Mouse (Mus musculus): ENCODE results near the gene Kirrel3. TPM values are rescaled to one million over a fixed set of nuclear protein-coding genes. Genes with fewer than 3 reads are reported as not detected.
A peak's percentile ranks its signal among the peaks of the same experiment; 100 is the strongest.

The Kirrel3 gene
- polyA plus RNA-seq, 1 experiment from 2014 or later: 3.5 TPM

- H3K27me3 ChIP-seq (replicated peaks): no peaks in the 10 kb centered on the region
- H3K4me3 ChIP-seq (replicated peaks): no peak overlapping the region
- H3K4me2 ChIP-seq: no peak overlapping the region
- no peak for ATAC-seq (ENCODE audit: insufficient read depth, low FRiP score, low read depth)
- no peaks in the 10 kb centered on the region for H3K4me1 ChIP-seq
- H3K9ac ChIP-seq: no peak overlapping the region
- no peak overlapping the region for H3K27ac ChIP-seq
- no peaks in the 10 kb centered on the region for H3K9me3 ChIP-seq
- 71% methylated on average over 2 of the region's 2 CpGs for WGBS
- H3K36me3 ChIP-seq: no peaks in the 10 kb centered on the region
Observed at GRCm38 (mm10) chr9:34478494-34478893, 7.2 kb upstream of the Kirrel3 start.

- H3K36me3 ChIP-seq: no peaks in the 10 kb centered on the region
- WGBS: 64% methylated on average over 2 of the region's 2 CpGs
Observed at GRCm38 (mm10) chr9:34483236-34483635, 2.5 kb upstream of the Kirrel3 start.

GRCm38 (mm10) chr9:34484665-34485064, 1.0 kb upstream of the Kirrel3 start:
- 66% methylated on average over 6 of the region's 6 CpGs for WGBS
- Histone ChIP-seq H3K36me3 (no peaks in the 10 kb centered on the region), H3K9ac (no peak overlapping the region), H3K9me3 (no peaks in the 10 kb centered on the region), H3K27ac (no peak overlapping the region), H3K4me2 (no peak overlapping the region), H3K4me3 (replicated peaks) (no peak overlapping the region), H3K27me3 (replicated peaks) (peaks cover 20% of the 10 kb centered on the region), H3K4me1 (peaks cover 15% of the 10 kb centered on the region)
- ATAC-seq (ENCODE audit: insufficient read depth, low FRiP score, low read depth): no peak

More at GRCm38 (mm10) chr9:34483236-34483635, 2.5 kb upstream of the Kirrel3 start:
- no peak for ATAC-seq (ENCODE audit: insufficient read depth, low FRiP score, low read depth)
- peaks cover 9% of the 10 kb centered on the region for H3K4me1 ChIP-seq
- no peak overlapping the region for H3K9ac ChIP-seq
- H3K4me2 ChIP-seq: no peak overlapping the region
- H3K4me3 ChIP-seq (replicated peaks): no peak overlapping the region
- H3K27ac ChIP-seq: no peak overlapping the region
- no peaks in the 10 kb centered on the region for H3K9me3 ChIP-seq
- peaks cover 16% of the 10 kb centered on the region for H3K27me3 ChIP-seq (replicated peaks)

DNA sequence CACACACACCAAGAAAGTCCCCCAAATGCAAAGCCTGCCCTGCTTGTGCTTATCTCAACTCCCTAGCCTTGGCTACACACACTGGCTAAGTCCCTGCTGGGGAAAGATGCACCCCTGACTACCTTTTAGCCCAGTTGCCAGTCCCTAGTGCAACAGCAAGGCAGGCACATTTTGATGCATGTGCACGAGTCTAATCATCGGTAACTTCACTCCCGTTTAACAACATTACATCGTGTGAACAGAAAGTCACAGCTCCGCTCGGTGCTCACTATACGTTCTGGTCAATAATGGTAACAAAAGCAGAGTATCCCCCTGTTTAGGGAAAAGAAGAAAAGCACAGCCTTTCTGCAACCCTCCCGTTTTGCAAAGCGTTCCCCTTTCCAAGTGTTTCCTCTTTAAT, 2.6 kb downstream of the Kirrel3 start:
- H3K4me1 ChIP-seq: peaks cover 16% of the 10 kb centered on the region
- no peak for ATAC-seq (ENCODE audit: insufficient read depth, low FRiP score, low read depth)
- H3K27ac ChIP-seq: no peak overlapping the region
- H3K36me3 ChIP-seq: no peaks in the 10 kb centered on the region
- WGBS: 1% methylated on average over 9 of the region's 9 CpGs
- peak overlapping the region; percentile 93 for H3K4me2 ChIP-seq
- no peak overlapping the region for H3K9ac ChIP-seq
- H3K4me3 ChIP-seq (replicated peaks): peak overlapping the region; percentile 60
- peaks cover 41% of the 10 kb centered on the region for H3K27me3 ChIP-seq (replicated peaks)
- no peaks in the 10 kb centered on the region for H3K9me3 ChIP-seq

- WGBS: under 1% methylated on average over 53 of the region's 53 CpGs
- no peaks in the 10 kb centered on the region for H3K36me3 ChIP-seq
- no peak for ATAC-seq (ENCODE audit: insufficient read depth, low FRiP score, low read depth)
- H3K27me3 ChIP-seq (replicated peaks): peaks cover 41% of the 10 kb centered on the region
- H3K4me2 ChIP-seq: peak overlapping the region; percentile 93
- H3K4me1 ChIP-seq: peaks cover 16% of the 10 kb centered on the region
- peak overlapping the region; percentile 60 for H3K4me3 ChIP-seq (replicated peaks)
- H3K9ac ChIP-seq: peak overlapping the region; percentile 37; the same call in 1 of the 2 replicates
- no peaks in the 10 kb centered on the region for H3K9me3 ChIP-seq
- H3K27ac ChIP-seq: no peak overlapping the region
Observed at GRCm38 (mm10) chr9:34488700-34489315, 3.1 kb downstream of the Kirrel3 start.

GRCm38 (mm10) chr9:34489316-34489710, 3.6 kb downstream of the Kirrel3 start:
- no peak for ATAC-seq (ENCODE audit: insufficient read depth, low FRiP score, low read depth)
- WGBS: 2% methylated on average over 13 of the region's 13 CpGs
- peaks cover 41% of the 10 kb centered on the region for H3K27me3 ChIP-seq (replicated peaks)

GRCm38 (mm10) chr9:34489760-34490159, 4.1 kb downstream of the Kirrel3 start:
- H3K4me1 ChIP-seq: peaks cover 16% of the 10 kb centered on the region
- H3K27me3 ChIP-seq (replicated peaks): peaks cover 41% of the 10 kb centered on the region
- H3K4me2 ChIP-seq: peak overlapping the region; percentile 93
- no peaks in the 10 kb centered on the region for H3K9me3 ChIP-seq
- H3K9ac ChIP-seq: no peak overlapping the region
- H3K4me3 ChIP-seq (replicated peaks): peak overlapping the region; percentile 60
- ATAC-seq (ENCODE audit: insufficient read depth, low FRiP score, low read depth): no peak
- H3K36me3 ChIP-seq: no peaks in the 10 kb centered on the region
- no peak overlapping the region for H3K27ac ChIP-seq
- WGBS: 22% methylated on average over 5 of the region's 5 CpGs

More at GRCm38 (mm10) chr9:34489316-34489710, 3.6 kb downstream of the Kirrel3 start:
- Histone ChIP-seq H3K4me1 (peaks cover 16% of the 10 kb centered on the region), H3K4me3 (replicated peaks) (peak overlapping the region; percentile 60), H3K36me3 (no peaks in the 10 kb centered on the region), H3K9me3 (no peaks in the 10 kb centered on the region), H3K27ac (no peak overlapping the region), H3K4me2 (peak overlapping the region; percentile 93), H3K9ac (no peak overlapping the region; the same call in 1 of the 2 replicates)

GRCm38 (mm10) chr9:34492121-34492520, 6.4 kb downstream of the Kirrel3 start:
- peaks cover 34% of the 10 kb centered on the region for H3K27me3 ChIP-seq (replicated peaks)
- H3K36me3 ChIP-seq: no peaks in the 10 kb centered on the region
- no peak overlapping the region for H3K27ac ChIP-seq
- no peak for ATAC-seq (ENCODE audit: insufficient read depth, low FRiP score, low read depth)
- 50% methylated on average over 3 of the region's 3 CpGs for WGBS
- peaks cover 8% of the 10 kb centered on the region; the same call in 1 of the 2 replicates for H3K4me1 ChIP-seq
- H3K9ac ChIP-seq: no peak overlapping the region
- H3K9me3 ChIP-seq: no peaks in the 10 kb centered on the region
- no peak overlapping the region for H3K4me2 ChIP-seq
- no peak overlapping the region for H3K4me3 ChIP-seq (replicated peaks)

DNA sequence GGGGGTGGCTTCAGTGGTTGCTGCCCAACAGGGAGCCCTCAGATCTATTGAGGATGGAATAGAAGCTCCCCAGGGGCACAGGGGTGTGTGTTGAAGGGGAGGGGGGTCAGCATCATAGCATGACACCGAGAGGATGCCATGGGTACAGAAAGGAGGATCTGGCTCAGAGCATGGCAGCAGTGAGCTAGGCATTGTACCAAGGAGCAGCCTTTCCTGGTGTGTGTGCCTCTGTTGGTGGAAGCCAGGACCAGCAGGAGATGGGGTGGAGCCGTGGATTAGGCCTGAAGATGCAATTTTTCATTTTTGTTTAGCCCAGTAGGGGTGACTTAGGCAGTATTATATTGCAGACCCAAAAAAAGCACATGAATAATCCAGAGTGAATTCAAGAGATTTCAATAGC, 7.9 kb downstream of the Kirrel3 start:
- no peaks in the 10 kb centered on the region for H3K9me3 ChIP-seq
- peaks cover 34% of the 10 kb centered on the region for H3K27me3 ChIP-seq (replicated peaks)
- H3K27ac ChIP-seq: no peak overlapping the region
- no peak overlapping the region for H3K9ac ChIP-seq
- 0 out of 2 replicates have a peak, but pooled peaks cover 5% of the 10 kb centered on the region for H3K4me1 ChIP-seq
- no peak overlapping the region for H3K4me2 ChIP-seq
- H3K36me3 ChIP-seq: no peaks in the 10 kb centered on the region
- ATAC-seq (ENCODE audit: insufficient read depth, low FRiP score, low read depth): no peak
- no peak overlapping the region for H3K4me3 ChIP-seq (replicated peaks)
- 46% methylated on average over 2 of the region's 2 CpGs for WGBS

DNA sequence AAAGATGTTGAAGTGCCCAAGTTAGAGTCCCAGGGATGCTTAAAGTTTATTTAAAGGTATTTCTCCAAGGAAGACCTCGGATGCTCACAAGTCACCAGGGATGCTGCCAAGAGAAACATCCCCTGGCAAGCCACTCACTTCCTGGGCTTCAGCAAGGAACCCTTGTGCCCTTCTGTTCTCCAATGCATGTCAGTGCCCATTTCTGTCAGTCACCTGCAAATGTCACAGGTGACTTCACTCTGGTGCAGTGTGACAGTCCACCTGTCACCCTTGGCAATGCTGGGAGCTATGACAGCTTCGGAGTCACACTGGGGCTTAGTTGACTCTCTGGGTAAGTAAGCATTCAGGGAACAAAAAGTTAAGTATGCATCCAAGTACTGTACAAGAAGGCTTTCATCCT, 12.4 kb downstream of the Kirrel3 start:
- ATAC-seq (ENCODE audit: insufficient read depth, low FRiP score, low read depth): no peak
- Histone ChIP-seq H3K27ac (no peak overlapping the region), H3K36me3 (no peaks in the 10 kb centered on the region), H3K4me3 (replicated peaks) (no peak overlapping the region), H3K9me3 (no peaks in the 10 kb centered on the region), H3K9ac (no peak overlapping the region), H3K4me1 (no peaks in the 10 kb centered on the region), H3K4me2 (no peak overlapping the region), H3K27me3 (replicated peaks) (peaks cover 9% of the 10 kb centered on the region; the same call in 1 of the 2 replicates)
- WGBS: 83% methylated on average over 2 of the region's 2 CpGs

DNA sequence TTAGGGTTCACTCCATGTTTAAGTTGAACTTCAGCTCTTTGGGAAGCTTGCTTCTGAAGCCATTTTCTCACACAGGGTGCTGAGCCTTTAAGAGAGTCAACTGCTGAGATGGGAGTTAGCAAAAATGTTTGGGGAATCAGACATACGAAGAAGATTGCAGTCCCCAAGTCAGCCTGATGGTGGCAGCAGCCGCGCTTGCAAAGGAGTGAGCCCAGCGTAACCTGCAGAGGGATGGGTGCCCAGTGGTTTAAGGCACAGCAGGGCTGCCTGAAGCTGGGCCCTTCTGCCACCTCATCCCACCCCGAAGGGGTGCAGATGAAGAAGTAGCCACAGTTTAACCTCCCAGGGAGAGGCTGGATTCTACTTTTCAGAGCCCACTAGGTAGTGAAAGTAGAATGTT, 13.0 kb downstream of the Kirrel3 start:
- Histone ChIP-seq H3K9me3 (no peaks in the 10 kb centered on the region), H3K4me2 (no peak overlapping the region), H3K27ac (no peak overlapping the region), H3K36me3 (no peaks in the 10 kb centered on the region), H3K9ac (no peak overlapping the region), H3K4me3 (replicated peaks) (no peak overlapping the region), H3K4me1 (no peaks in the 10 kb centered on the region), H3K27me3 (replicated peaks) (peaks cover 9% of the 10 kb centered on the region; the same call in 1 of the 2 replicates)
- WGBS: 7% methylated on average over 5 of the region's 5 CpGs
- no peak for ATAC-seq (ENCODE audit: insufficient read depth, low FRiP score, low read depth)

GRCm38 (mm10) chr9:34507164-34507563, 21.5 kb downstream of the Kirrel3 start:
- H3K4me2 ChIP-seq: no peak overlapping the region
- H3K27ac ChIP-seq: no peak overlapping the region
- H3K4me3 ChIP-seq (replicated peaks): no peak overlapping the region
- H3K36me3 ChIP-seq: no peaks in the 10 kb centered on the region
- H3K27me3 ChIP-seq (replicated peaks): no peaks in the 10 kb centered on the region
- 86% methylated on average over 2 of the region's 2 CpGs for WGBS
- no peaks in the 10 kb centered on the region for H3K4me1 ChIP-seq
- no peaks in the 10 kb centered on the region for H3K9me3 ChIP-seq
- H3K9ac ChIP-seq: no peak overlapping the region
- no peak for ATAC-seq (ENCODE audit: insufficient read depth, low FRiP score, low read depth)

Measured in stomach, embryonic 15.5 days (tissue).